Mouse (Mus musculus) forebrain, embryonic 15.5 days (tissue): ENCODE measurements around the gene Defb22. TPM values are rescaled to one million over a fixed set of nuclear protein-coding genes. Genes with fewer than 3 reads are reported as not detected.

ENCODE experiments used
- ATAC-seq: fragments of 200-750 bp; cut with Nextera tagmentation; replicated peaks from 2 replicates; pipeline ENCODE4 v1.8.0; 2017; ENCODE audit warnings: mild to moderate bottlenecking, moderate TSS enrichment, moderate library complexity
- H3K27ac ChIP-seq: fragments of 300-500 bp; sonication (generic); replicated peaks from 2 replicates; pipeline ENCODE4 v1.5.1; 2015; ENCODE audit warnings: mild to moderate bottlenecking, inconsistent platforms
- H3K27me3 ChIP-seq: fragments of 300-500 bp; sonication (generic); 2 replicates; pipeline ENCODE4 v1.6.1; 2015; ENCODE audit warnings: inconsistent platforms
- H3K36me3 ChIP-seq: fragments of 300-500 bp; sonication (generic); 2 replicates; pipeline ENCODE4 v1.6.1; 2015; ENCODE audit warnings: mild to moderate bottlenecking, inconsistent platforms
- H3K4me1 ChIP-seq: fragments of 300-500 bp; sonication (generic); 2 replicates; pipeline ENCODE4 v1.6.1; 2015; ENCODE audit warnings: inconsistent platforms
- H3K4me2 ChIP-seq: fragments of 300-500 bp; sonication (generic); replicated peaks from 2 replicates; pipeline ENCODE4 v1.6.1; 2015; ENCODE audit warnings: mild to moderate bottlenecking, inconsistent platforms
- H3K4me3 ChIP-seq: fragments of 300-500 bp; sonication (generic); 2 replicates; pipeline ENCODE4 v1.5.1; 2015; ENCODE audit warnings: mild to moderate bottlenecking, inconsistent platforms
- H3K9ac ChIP-seq: fragments of 300-500 bp; sonication (generic); replicated peaks from 2 replicates; pipeline ENCODE4 v1.6.1; 2015; ENCODE audit warnings: mild to moderate bottlenecking, inconsistent platforms
- H3K9me3 ChIP-seq: fragments of 300-500 bp; sonication (generic); 2 replicates; pipeline ENCODE4 v1.6.1; 2016; ENCODE audit warnings: inconsistent platforms
- WGBS: fragments of 180-500 bp; shearing (Covaris S2); methylation state at CpG from one replicate; pipeline ENCODE4 v1.1.7; 2015; ENCODE audit warnings: mixed read lengths; 5-methylcytosine and 5-hydroxymethylcytosine counted together
- polyA plus RNA-seq: library from polyadenylated mRNA; unstranded; fragments of >200 nt; fragmentation: Nextera tagmentation; extraction: Ambion mirVana; gene quantifications from 2 replicates; pipeline ENCODE4 v1.2.1, GENCODE M21; 2015

Gene Defb22
- polyA plus RNA-seq, 1 experiment from 2014 or later: not detected

GRCm38 (mm10) chr2:152472434-152472833, 17.5 kb downstream of the Defb22 start:
- no peaks in the 10 kb centered on the region for H3K27me3 ChIP-seq
- no peaks in the 10 kb centered on the region for H3K4me1 ChIP-seq
- no peaks in the 10 kb centered on the region for H3K9me3 ChIP-seq
- no peaks in the 10 kb centered on the region for H3K36me3 ChIP-seq
- H3K27ac ChIP-seq: no peak overlapping the region
- no peak overlapping the region for H3K4me2 ChIP-seq
- 33% methylated on average over 3 of the region's 3 CpGs for WGBS
- no peak overlapping the region for H3K4me3 ChIP-seq
- no peak overlapping the region for H3K9ac ChIP-seq
- no peak for ATAC-seq

- WGBS: 33% methylated on average over 7 of the region's 7 CpGs
- no peak for ATAC-seq
Measured at GRCm38 (mm10) chr2:152470973-152471372, 19.0 kb downstream of the Defb22 start.

GRCm38 (mm10) chr2:152464570-152465150, 25.3 kb downstream of the Defb22 start, which contains the start of gene Defb23:
Gene Defb23, minus strand, starts transcription at chr2:152464620.
- Histone ChIP-seq H3K9me3 (no peaks in the 10 kb centered on the region), H3K27ac (no peak within 1 kb of the TSS), H3K4me1 (no peaks in the 10 kb centered on the region), H3K36me3 (no peaks in the 10 kb centered on the region), H3K27me3 (no peaks in the 10 kb centered on the region), H3K9ac (no peak within 1 kb of the TSS), H3K4me3 (no peak within 1 kb of the TSS), H3K4me2 (no peak within 1 kb of the TSS)
- ATAC-seq: no peak
- WGBS: 92% methylated on average over 3 of the region's 3 CpGs

More at GRCm38 (mm10) chr2:152470973-152471372, 19.0 kb downstream of the Defb22 start:
- Histone ChIP-seq H3K27me3 (no peaks in the 10 kb centered on the region), H3K4me2 (no peak overlapping the region), H3K4me1 (no peaks in the 10 kb centered on the region), H3K9me3 (no peaks in the 10 kb centered on the region), H3K27ac (no peak overlapping the region), H3K9ac (no peak overlapping the region), H3K4me3 (no peak overlapping the region), H3K36me3 (no peaks in the 10 kb centered on the region)

GRCm38 (mm10) chr2:152459241-152459640, 30.7 kb downstream of the Defb22 start:
- WGBS: 59% methylated on average over 13 of the region's 13 CpGs
- H3K36me3 ChIP-seq: no peaks in the 10 kb centered on the region
- H3K27ac ChIP-seq: no peak overlapping the region
- H3K4me1 ChIP-seq: peaks cover 4% of the 10 kb centered on the region; the same call in 1 of the 2 replicates
- no peaks in the 10 kb centered on the region for H3K27me3 ChIP-seq
- H3K9ac ChIP-seq: no peak overlapping the region
- no peak for ATAC-seq
- H3K4me2 ChIP-seq: no peak overlapping the region
- H3K9me3 ChIP-seq: no peaks in the 10 kb centered on the region
- no peak overlapping the region for H3K4me3 ChIP-seq

- Histone ChIP-seq H3K36me3 (no peaks in the 10 kb centered on the region), H3K4me1 (no peaks in the 10 kb centered on the region), H3K27me3 (no peaks in the 10 kb centered on the region), H3K27ac (no peak overlapping the region), H3K9ac (no peak overlapping the region), H3K4me3 (no peak overlapping the region), H3K9me3 (no peaks in the 10 kb centered on the region), H3K4me2 (no peak overlapping the region)
- ATAC-seq: 0 out of 2 replicates have a peak, but pooled peaks have one; percentile 38
- 74% methylated on average over 4 of the region's 4 CpGs for WGBS
Measured at GRCm38 (mm10) chr2:152452101-152452781, 37.7 kb downstream of the Defb22 start.

GRCm38 (mm10) chr2:152450241-152450640, 39.7 kb downstream of the Defb22 start:
- Histone ChIP-seq H3K27me3 (no peaks in the 10 kb centered on the region), H3K27ac (no peak overlapping the region), H3K4me3 (no peak overlapping the region), H3K36me3 (no peaks in the 10 kb centered on the region), H3K4me1 (no peaks in the 10 kb centered on the region), H3K4me2 (no peak overlapping the region), H3K9ac (no peak overlapping the region), H3K9me3 (no peaks in the 10 kb centered on the region)
- ATAC-seq: no peak
- WGBS: 5% methylated on average over 5 of the region's 5 CpGs

GRCm38 (mm10) chr2:152447461-152447860, 42.5 kb downstream of the Defb22 start:
- Histone ChIP-seq H3K9me3 (no peaks in the 10 kb centered on the region), H3K27ac (no peak overlapping the region), H3K4me2 (no peak overlapping the region), H3K9ac (no peak overlapping the region), H3K36me3 (no peaks in the 10 kb centered on the region), H3K27me3 (no peaks in the 10 kb centered on the region), H3K4me1 (0 out of 2 replicates have a peak, but pooled peaks cover 2% of the 10 kb centered on the region), H3K4me3 (no peak overlapping the region)
- ATAC-seq: no peak
- 56% methylated on average over 5 of the region's 5 CpGs for WGBS

GRCm38 (mm10) chr2:152446642-152447041, 43.3 kb downstream of the Defb22 start:
- Histone ChIP-seq H3K4me2 (no peak overlapping the region), H3K9ac (no peak overlapping the region), H3K36me3 (no peaks in the 10 kb centered on the region), H3K27ac (no peak overlapping the region), H3K9me3 (no peaks in the 10 kb centered on the region), H3K4me1 (0 out of 2 replicates have a peak, but pooled peaks cover 2% of the 10 kb centered on the region), H3K27me3 (no peaks in the 10 kb centered on the region), H3K4me3 (no peak overlapping the region)
- ATAC-seq: no peak
- 89% methylated on average over 2 of the region's 2 CpGs for WGBS

- Histone ChIP-seq H3K9ac (no peak overlapping the region), H3K27ac (no peak overlapping the region), H3K4me1 (0 out of 2 replicates have a peak, but pooled peaks cover 2% of the 10 kb centered on the region), H3K4me3 (no peak overlapping the region), H3K4me2 (no peak overlapping the region), H3K9me3 (no peaks in the 10 kb centered on the region), H3K36me3 (no peaks in the 10 kb centered on the region), H3K27me3 (no peaks in the 10 kb centered on the region)
- 63% methylated on average over 8 of the region's 8 CpGs for WGBS
- ATAC-seq: 0 out of 2 replicates have a peak, but pooled peaks have one; percentile 32
Measured at GRCm38 (mm10) chr2:152443281-152443680, 46.7 kb downstream of the Defb22 start.

GRCm38 (mm10) chr2:152442322-152442721, 47.6 kb downstream of the Defb22 start:
- H3K36me3 ChIP-seq: no peaks in the 10 kb centered on the region
- 0 out of 2 replicates have a peak, but pooled peaks cover 4% of the 10 kb centered on the region for H3K4me1 ChIP-seq
- no peaks in the 10 kb centered on the region for H3K9me3 ChIP-seq
- H3K4me3 ChIP-seq: no peak overlapping the region
- H3K27ac ChIP-seq: no peak overlapping the region
- no peak for ATAC-seq
- H3K27me3 ChIP-seq: no peaks in the 10 kb centered on the region
- no peak overlapping the region for H3K4me2 ChIP-seq
- no peak overlapping the region for H3K9ac ChIP-seq
- 81% methylated on average over 4 of the region's 4 CpGs for WGBS

GRCm38 (mm10) chr2:152439833-152440232, 50.1 kb downstream of the Defb22 start:
- Histone ChIP-seq H3K9me3 (no peaks in the 10 kb centered on the region), H3K27me3 (no peaks in the 10 kb centered on the region), H3K4me3 (no peak overlapping the region), H3K9ac (no peak overlapping the region), H3K36me3 (no peaks in the 10 kb centered on the region), H3K4me2 (no peak overlapping the region), H3K4me1 (0 out of 2 replicates have a peak, but pooled peaks cover 13% of the 10 kb centered on the region), H3K27ac (no peak overlapping the region)
- WGBS: 83% methylated on average over 2 of the region's 2 CpGs
- no peak for ATAC-seq

- Histone ChIP-seq H3K9ac (no peak overlapping the region), H3K9me3 (no peaks in the 10 kb centered on the region), H3K27ac (no peak overlapping the region), H3K36me3 (no peaks in the 10 kb centered on the region), H3K27me3 (no peaks in the 10 kb centered on the region), H3K4me2 (no peak overlapping the region), H3K4me1 (0 out of 2 replicates have a peak, but pooled peaks cover 13% of the 10 kb centered on the region), H3K4me3 (no peak overlapping the region)
- 63% methylated on average over 1 of the region's 1 CpGs for WGBS
- no peak for ATAC-seq
Measured at GRCm38 (mm10) chr2:152438963-152439362, 51.0 kb downstream of the Defb22 start.
